Mouse (Mus musculus): ENCODE data around the gene Cenpo. TPM values are rescaled to one million over a fixed set of nuclear protein-coding genes. Genes with fewer than 3 reads are reported as not detected.

The Cenpo gene
- total and polyA plus RNA-seq, 3 experiments, result 29.2 to 35.5 TPM; not detected in 1

- Histone ChIP-seq H3K27ac (ENCODE audit: control insufficient read depth, low read depth, low read length) (no peak overlapping the region), H3K79me2 (ENCODE audit: control insufficient read depth, insufficient read depth, low read length, poor library complexity) (no peaks in the 10 kb centered on the region), H3K4me3 (ENCODE audit: control insufficient read depth in 1 of 2, insufficient read depth in 1 of 2, low read depth in 2 of 2, low read length in 2 of 2) (no peak overlapping the region), H3K9ac (ENCODE audit: control insufficient read depth, low read depth, low read length, poor library complexity, severe bottlenecking) (no peak overlapping the region), H3K27me3 (ENCODE audit: control insufficient read depth in 1 of 2, insufficient read depth in 2 of 2, low read length in 2 of 2) (no peaks in the 10 kb centered on the region; a peak in 2 of 4 replicates), H3K4me1 (ENCODE audit: control insufficient read depth in 1 of 2, insufficient read depth in 2 of 2, low read length in 2 of 2) (no peaks in the 10 kb centered on the region), H3K9me3 (replicated peaks; ENCODE audit: insufficient read depth, low read length) (no peaks in the 10 kb centered on the region), H3K36me3 (ENCODE audit: control insufficient read depth in 1 of 2, insufficient read depth in 2 of 2, low read length in 2 of 2) (no peaks in the 10 kb centered on the region)
- no peak for DNase-seq (ENCODE audit: low read depth, low spot score)
- TF ChIP-seq MAZ (IDR thresholded peaks at IDR 0.05; ENCODE audit: low read depth, low read length), result no peak
Measured at GRCm38 (mm10) chr12:4151969-4152368, 82.1 kb downstream of the Cenpo start.

GRCm38 (mm10) chr12:4150936-4151335 lies 83.2 kb downstream of the Cenpo start:
- Histone ChIP-seq H3K9ac (ENCODE audit: control insufficient read depth, low read depth, low read length, poor library complexity, severe bottlenecking) (no peak overlapping the region), H3K27me3 (ENCODE audit: control insufficient read depth in 1 of 2, insufficient read depth in 2 of 2, low read length in 2 of 2) (no peaks in the 10 kb centered on the region; a peak in 1 of 4 replicates), H3K27ac (ENCODE audit: control insufficient read depth, low read depth, low read length) (no peak overlapping the region), H3K79me2 (ENCODE audit: control insufficient read depth, insufficient read depth, low read length, poor library complexity) (no peaks in the 10 kb centered on the region), H3K36me3 (ENCODE audit: control insufficient read depth in 1 of 2, insufficient read depth in 2 of 2, low read length in 2 of 2) (no peaks in the 10 kb centered on the region), H3K9me3 (replicated peaks; ENCODE audit: insufficient read depth, low read length) (no peaks in the 10 kb centered on the region), H3K4me3 (ENCODE audit: control insufficient read depth in 1 of 2, insufficient read depth in 1 of 2, low read depth in 2 of 2, low read length in 2 of 2) (no peak overlapping the region), H3K4me1 (ENCODE audit: control insufficient read depth in 1 of 2, insufficient read depth in 2 of 2, low read length in 2 of 2) (no peaks in the 10 kb centered on the region)
- TF ChIP-seq CTCF (IDR thresholded peaks at IDR 0.05 in 2 of 3, conservative IDR thresholded peaks at IDR 0.05 in 1 of 3; ENCODE audit: control insufficient read depth in 1 of 3, insufficient read depth in 1 of 3, low read depth in 2 of 3, low read length in 3 of 3, poor library complexity in 1 of 3, severe bottlenecking in 1 of 3), result no peak
- DNase-seq (ENCODE audit: low read depth, low spot score), result no peak

Other genes with a start within 250 kb of the Cenpo start
- 0.88 and 1.5 TPM in 2 replicates for gene Efr3b, start 195.4 kb downstream of the Cenpo start, total RNA-seq (2012; rRNA removed)
- 1 to 10 TPM in 1 of 2 experiments, not detected in 1; 1.7 TPM for gene Efr3b, start 195.4 kb downstream of the Cenpo start, polyA plus RNA-seq (2012; ENCODE audit: insufficient read depth in 1 of 2, insufficient read length in 2 of 2, low read depth in 1 of 2, low replicate concordance in 2 of 2, missing spikeins in 1 of 2)
- 6.5 and 7.9 TPM in 2 replicates for gene Dnajc27, start 151.7 kb downstream of the Cenpo start, total RNA-seq (2012; rRNA removed)
- 1 to 10 TPM in 1 of 2 experiments, not detected in 1; 9.7 TPM for gene Dnajc27, start 151.7 kb downstream of the Cenpo start, polyA plus RNA-seq (2012; ENCODE audit: insufficient read depth in 1 of 2, insufficient read length in 2 of 2, low read depth in 1 of 2, low replicate concordance in 2 of 2, missing spikeins in 1 of 2)
- 0.03 and 0.19 TPM in 2 replicates for gene Adcy3, start 101.2 kb downstream of the Cenpo start, total RNA-seq (2012; rRNA removed)
- gene Adcy3, start 101.2 kb downstream of the Cenpo start, polyA plus RNA-seq (2012; ENCODE audit: insufficient read depth in 1 of 2, insufficient read length in 2 of 2, low read depth in 1 of 2, low replicate concordance in 2 of 2, missing spikeins in 1 of 2), result 1 to 10 TPM in 1 of 2 experiments, not detected in 1; 3.0 TPM
- gene Ptrhd1, start 267 bp downstream of the Cenpo start, total RNA-seq (2012; rRNA removed), result 3.8 TPM in 2 replicates
- 1 to 10 TPM in 1 of 2 experiments, not detected in 1; 5.3 TPM for gene Ptrhd1, start 267 bp downstream of the Cenpo start, polyA plus RNA-seq (2012; ENCODE audit: insufficient read depth in 1 of 2, insufficient read length in 2 of 2, low read depth in 1 of 2, low replicate concordance in 2 of 2, missing spikeins in 1 of 2)
- gene Ncoa1, start 242.9 kb upstream of the Cenpo start, total RNA-seq (2012; rRNA removed), result 45.0 and 48.4 TPM in 2 replicates
- gene Ncoa1, start 242.9 kb upstream of the Cenpo start, polyA plus RNA-seq (2012; ENCODE audit: insufficient read depth in 1 of 2, insufficient read length in 2 of 2, low read depth in 1 of 2, low replicate concordance in 2 of 2, missing spikeins in 1 of 2), result 10 to 100 TPM; 36.0 to 65.0 TPM

Data from MEL (cell line).